Mouse (Mus musculus): Measurements from ENCODE around the gene Brms1. TPM values are rescaled to one million over a fixed set of nuclear protein-coding genes. Genes with fewer than 3 reads are reported as not detected.
"Not testable (repeated sequence)": the region's sequence is repeated elsewhere in the genome, so short reads cannot be mapped to it uniquely, and the experiment has no call there.

Brms1 gene
- polyA plus RNA-seq (2015; fragmentation: Nextera tagmentation; extraction: Ambion mirVana) = 26.8 and 36.2 TPM in 2 replicates

DNA sequence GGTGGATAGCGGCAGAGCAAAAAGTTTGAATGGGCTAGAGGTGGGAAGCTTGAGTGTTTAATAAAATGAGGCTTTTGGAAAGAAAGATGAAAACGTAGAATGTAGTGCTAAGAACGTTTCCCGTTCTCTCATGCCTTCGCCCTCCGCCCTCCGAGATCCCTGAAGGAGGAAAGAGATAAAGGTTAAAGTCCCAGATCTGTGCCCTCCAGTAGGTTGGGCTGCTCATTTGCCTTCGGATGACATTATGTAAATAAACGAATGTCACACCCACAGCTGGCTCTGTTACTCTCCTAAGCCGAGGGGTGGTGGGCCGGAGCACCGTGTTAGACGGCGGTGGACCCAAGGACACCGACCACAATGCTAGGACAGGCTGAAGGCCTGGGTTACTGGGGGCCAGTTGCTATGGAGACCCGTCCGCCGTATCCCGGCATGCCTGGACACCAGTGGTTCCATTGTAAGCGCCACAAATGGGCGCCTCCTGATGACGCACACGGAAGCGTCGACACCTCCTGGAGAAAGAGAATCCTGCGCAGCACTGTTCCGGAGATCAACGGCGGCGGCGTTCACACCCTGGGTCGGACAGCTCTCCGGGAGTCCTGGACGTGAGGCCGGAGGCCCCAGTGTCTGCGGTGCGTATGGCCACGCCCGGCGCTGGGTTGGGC is at the start of gene Brms1:
TSS of gene Brms1 (plus strand) at position 493 of the 662 bp plus-strand sequence.
- Histone ChIP-seq H3K9me3 (replicated peaks; ENCODE audit: control insufficient read depth, low read length, poor library complexity, severe bottlenecking) (no peaks in the 10 kb centered on the region), H3K4me1 (ENCODE audit: control insufficient read depth, insufficient read depth, low read length) (peaks cover 27% of the 10 kb centered on the region), H3K4me3 (ENCODE audit: low read depth, low read length) (peak within 1 kb of the TSS; percentile 70), H3K9ac (ENCODE audit: low read depth, low read length) (peak within 1 kb of the TSS; percentile 78), H3K4me2 (ENCODE audit: low read length) (peak within 1 kb of the TSS; percentile 90), H3K36me3 (ENCODE audit: control insufficient read depth, insufficient read depth, low read length) (no peaks in the 10 kb centered on the region; the same call in 1 of the 2 replicates), H3K27me3 (ENCODE audit: control insufficient read depth, insufficient read depth, low read depth, low read length) (no peaks in the 10 kb centered on the region), H3K27ac (ENCODE audit: low read length) (peak within 1 kb of the TSS; percentile 51)
- peak; percentile 59 for ATAC-seq
- WGBS = 7% methylated on average over 40 of the region's 40 CpGs

DNA sequence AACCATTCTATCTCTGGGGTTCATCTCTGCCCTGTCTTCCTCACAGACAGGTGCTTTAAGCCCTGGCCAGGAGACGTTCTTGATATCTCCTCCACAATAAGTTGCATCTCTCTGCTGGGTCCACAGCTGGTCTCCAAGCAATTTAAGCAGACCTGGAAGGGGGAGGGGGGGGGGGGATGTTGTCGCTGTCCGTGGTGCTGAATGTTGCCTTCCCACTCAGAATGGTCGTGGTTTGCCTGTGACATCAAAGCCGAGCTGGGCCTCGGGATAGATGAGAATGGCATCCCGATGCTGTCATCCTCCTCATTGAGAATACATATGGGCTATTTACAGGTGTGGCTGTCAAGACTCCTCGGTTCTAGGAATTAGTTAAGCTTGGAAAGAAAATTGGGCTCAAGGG is 48.8 kb upstream of the Brms1 start:
- Histone ChIP-seq H3K9ac (ENCODE audit: low read depth, low read length) (no peak overlapping the region), H3K27me3 (ENCODE audit: control insufficient read depth, insufficient read depth, low read depth, low read length) (peaks cover 9% of the 10 kb centered on the region), H3K4me1 (ENCODE audit: control insufficient read depth, insufficient read depth, low read length) (peaks cover 50% of the 10 kb centered on the region)

DNA sequence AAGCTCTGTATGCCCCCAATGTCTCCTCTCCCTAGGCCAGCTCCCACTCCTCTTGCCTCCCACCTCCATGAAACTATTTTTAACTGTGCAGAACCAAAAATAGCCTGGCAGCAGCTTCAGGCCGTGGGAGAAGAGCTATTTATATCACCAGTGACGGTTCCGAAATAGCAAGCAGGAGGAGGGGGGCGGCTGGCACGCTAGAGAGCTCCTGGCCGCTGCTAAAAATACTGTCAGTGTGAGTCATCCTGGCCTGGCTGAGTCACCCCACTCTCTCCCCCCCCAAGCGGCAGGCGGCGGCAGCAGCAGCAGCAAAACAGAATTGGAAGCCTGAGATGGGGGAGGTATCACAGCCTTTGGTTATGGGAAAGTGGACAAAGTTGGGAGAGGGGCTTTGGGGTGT is 48.2 kb upstream of the Brms1 start:
- peak overlapping the region; percentile 80; the same call in 1 of the 2 replicates for H3K27ac ChIP-seq (ENCODE audit: low read length)
- H3K4me1 ChIP-seq (ENCODE audit: control insufficient read depth, insufficient read depth, low read length) = peaks cover 53% of the 10 kb centered on the region
- peaks cover 4% of the 10 kb centered on the region; the same call in 1 of the 2 replicates for H3K27me3 ChIP-seq (ENCODE audit: control insufficient read depth, insufficient read depth, low read depth, low read length)
- H3K9me3 ChIP-seq (replicated peaks; ENCODE audit: control insufficient read depth, low read length, poor library complexity, severe bottlenecking) = no peaks in the 10 kb centered on the region
- H3K36me3 ChIP-seq (ENCODE audit: control insufficient read depth, insufficient read depth, low read length) = no peaks in the 10 kb centered on the region
- ATAC-seq = no peak
- peak overlapping the region; percentile 30; the same call in 1 of the 2 replicates for H3K4me2 ChIP-seq (ENCODE audit: low read length)
- no peak overlapping the region for H3K9ac ChIP-seq (ENCODE audit: low read depth, low read length)
- WGBS = 4% methylated on average over 9 of the region's 9 CpGs
- H3K4me3 ChIP-seq (ENCODE audit: low read depth, low read length) = no peak overlapping the region

More for the DNA sequence above, 48.8 kb upstream of the Brms1 start:
- H3K4me3 ChIP-seq (ENCODE audit: low read depth, low read length) = no peak overlapping the region
- WGBS = 23% methylated on average over 8 of the region's 8 CpGs
- H3K9me3 ChIP-seq (replicated peaks; ENCODE audit: control insufficient read depth, low read length, poor library complexity, severe bottlenecking) = no peaks in the 10 kb centered on the region
- no peaks in the 10 kb centered on the region for H3K36me3 ChIP-seq (ENCODE audit: control insufficient read depth, insufficient read depth, low read length)
- H3K27ac ChIP-seq (ENCODE audit: low read length) = no peak overlapping the region
- H3K4me2 ChIP-seq (ENCODE audit: low read length) = no peak overlapping the region; the same call in 1 of the 2 replicates
- ATAC-seq = no peak

GRCm38 (mm10) chr19:4994043-4994442 is 47.1 kb upstream of the Brms1 start:
- Histone ChIP-seq H3K36me3 (ENCODE audit: control insufficient read depth, insufficient read depth, low read length) (no peaks in the 10 kb centered on the region), H3K4me2 (ENCODE audit: low read length) (peak overlapping the region; percentile 25; the same call in 1 of the 2 replicates), H3K9me3 (replicated peaks; ENCODE audit: control insufficient read depth, low read length, poor library complexity, severe bottlenecking) (no peaks in the 10 kb centered on the region), H3K27ac (ENCODE audit: low read length) (peak overlapping the region; percentile 80), H3K4me1 (ENCODE audit: control insufficient read depth, insufficient read depth, low read length) (peaks cover 49% of the 10 kb centered on the region), H3K27me3 (ENCODE audit: control insufficient read depth, insufficient read depth, low read depth, low read length) (0 out of 2 replicates have a peak, but pooled peaks cover 3% of the 10 kb centered on the region), H3K9ac (ENCODE audit: low read depth, low read length) (no peak overlapping the region), H3K4me3 (ENCODE audit: low read depth, low read length) (no peak overlapping the region)
- ATAC-seq = 0 out of 2 replicates have a peak, but pooled peaks have one; percentile 25
- 24% methylated on average over 5 of the region's 5 CpGs for WGBS

- Histone ChIP-seq H3K27ac (ENCODE audit: low read length) (no peak overlapping the region), H3K36me3 (ENCODE audit: control insufficient read depth, insufficient read depth, low read length) (no peaks in the 10 kb centered on the region), H3K27me3 (ENCODE audit: control insufficient read depth, insufficient read depth, low read depth, low read length) (no peaks in the 10 kb centered on the region), H3K4me2 (ENCODE audit: low read length) (peak overlapping the region; percentile 38), H3K4me1 (ENCODE audit: control insufficient read depth, insufficient read depth, low read length) (peaks cover 28% of the 10 kb centered on the region), H3K9ac (ENCODE audit: low read depth, low read length) (no peak overlapping the region), H3K9me3 (replicated peaks; ENCODE audit: control insufficient read depth, low read length, poor library complexity, severe bottlenecking) (no peaks in the 10 kb centered on the region), H3K4me3 (ENCODE audit: low read depth, low read length) (no peak overlapping the region)
- ATAC-seq = no peak
- 69% methylated on average over 6 of the region's 6 CpGs for WGBS
These were observed 41.6 kb upstream of the Brms1 start for GRCm38 (mm10) chr19:4999445-5000140.

GRCm38 (mm10) chr19:5001666-5002406 is 39.3 kb upstream of the Brms1 start:
- H3K27me3 ChIP-seq (ENCODE audit: control insufficient read depth, insufficient read depth, low read depth, low read length) = no peaks in the 10 kb centered on the region
- peak overlapping the region; percentile 41 for H3K4me3 ChIP-seq (ENCODE audit: low read depth, low read length)
- H3K27ac ChIP-seq (ENCODE audit: low read length) = peak overlapping the region; percentile 95
- peak overlapping the region; percentile 66 for H3K9ac ChIP-seq (ENCODE audit: low read depth, low read length)
- peak; percentile 98 for ATAC-seq
- peaks cover 24% of the 10 kb centered on the region for H3K4me1 ChIP-seq (ENCODE audit: control insufficient read depth, insufficient read depth, low read length)
- no peaks in the 10 kb centered on the region for H3K36me3 ChIP-seq (ENCODE audit: control insufficient read depth, insufficient read depth, low read length)
- under 1% methylated on average over 39 of the region's 39 CpGs for WGBS
- H3K9me3 ChIP-seq (replicated peaks; ENCODE audit: control insufficient read depth, low read length, poor library complexity, severe bottlenecking) = no peaks in the 10 kb centered on the region
- H3K4me2 ChIP-seq (ENCODE audit: low read length) = peak overlapping the region; percentile 72

DNA sequence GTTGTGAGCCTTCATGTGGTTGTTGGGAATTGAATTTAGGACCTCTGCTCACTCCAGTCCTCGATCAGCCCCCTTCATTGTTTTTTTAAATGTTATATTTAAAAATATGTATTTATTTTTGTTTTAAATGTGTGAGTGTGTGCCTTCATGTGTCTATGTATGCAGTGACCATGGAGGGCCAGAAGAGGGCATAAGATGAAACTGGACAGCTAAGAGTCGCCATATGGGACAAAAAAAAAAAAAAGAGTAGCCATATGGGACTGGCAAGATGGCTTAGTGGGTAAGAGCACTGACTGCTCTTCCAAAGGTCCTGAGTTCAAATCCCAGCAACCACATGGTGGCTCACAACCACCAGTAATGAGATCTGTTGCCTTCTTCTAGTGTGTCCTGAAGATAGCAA is 37.5 kb upstream of the Brms1 start:
- WGBS = 60% methylated on average over 2 of the region's 2 CpGs
- not testable (repeated sequence) for H3K27ac ChIP-seq (ENCODE audit: low read length); H3K9me3 ChIP-seq (replicated peaks; ENCODE audit: control insufficient read depth, low read length, poor library complexity, severe bottlenecking); H3K4me3 ChIP-seq (ENCODE audit: low read depth, low read length); H3K27me3 ChIP-seq (ENCODE audit: control insufficient read depth, insufficient read depth, low read depth, low read length); ATAC-seq; H3K9ac ChIP-seq (ENCODE audit: low read depth, low read length); H3K4me2 ChIP-seq (ENCODE audit: low read length); H3K36me3 ChIP-seq (ENCODE audit: control insufficient read depth, insufficient read depth, low read length)
- H3K4me1 ChIP-seq (ENCODE audit: control insufficient read depth, insufficient read depth, low read length) = peaks cover 17% of the 10 kb centered on the region

DNA sequence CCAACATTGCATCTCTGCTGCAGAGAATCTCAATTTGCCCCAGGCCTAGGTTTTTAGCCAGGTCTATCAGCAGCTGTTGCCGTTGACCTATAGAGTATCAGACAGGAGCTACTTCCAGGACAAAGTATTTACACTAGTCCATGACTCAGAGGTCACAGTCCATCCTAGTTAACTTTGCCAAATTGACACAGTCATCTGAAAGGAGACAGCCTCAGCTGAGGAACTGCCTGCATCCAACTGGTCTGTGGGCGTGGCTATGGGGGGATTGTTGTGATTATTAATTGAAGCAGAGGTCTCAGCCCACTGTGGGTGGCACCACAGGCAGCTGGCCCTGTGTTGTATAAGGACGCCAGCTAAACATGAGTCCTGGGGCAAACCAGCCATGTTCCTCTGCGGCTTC is 36.2 kb upstream of the Brms1 start:
- WGBS = 73% methylated on average over 4 of the region's 4 CpGs
- Histone ChIP-seq H3K9me3 (replicated peaks; ENCODE audit: control insufficient read depth, low read length, poor library complexity, severe bottlenecking) (no peaks in the 10 kb centered on the region), H3K9ac (ENCODE audit: low read depth, low read length) (no peak overlapping the region), H3K4me2 (ENCODE audit: low read length) (no peak overlapping the region), H3K27me3 (ENCODE audit: control insufficient read depth, insufficient read depth, low read depth, low read length) (no peaks in the 10 kb centered on the region), H3K27ac (ENCODE audit: low read length) (no peak overlapping the region), H3K4me1 (ENCODE audit: control insufficient read depth, insufficient read depth, low read length) (peaks cover 4% of the 10 kb centered on the region), H3K4me3 (ENCODE audit: low read depth, low read length) (no peak overlapping the region), H3K36me3 (ENCODE audit: control insufficient read depth, insufficient read depth, low read length) (no peaks in the 10 kb centered on the region)
- ATAC-seq = no peak
